Mouse (Mus musculus): ENCODE results near the gene Hras. TPM values are rescaled to one million over a fixed set of nuclear protein-coding genes. Genes with fewer than 3 reads are reported as not detected.

Hras gene
- polyA plus RNA-seq (2014; fragmentation: Nextera tagmentation; extraction: Ambion mirVana), result 91.4 and 91.7 TPM in 2 replicates

DNA sequence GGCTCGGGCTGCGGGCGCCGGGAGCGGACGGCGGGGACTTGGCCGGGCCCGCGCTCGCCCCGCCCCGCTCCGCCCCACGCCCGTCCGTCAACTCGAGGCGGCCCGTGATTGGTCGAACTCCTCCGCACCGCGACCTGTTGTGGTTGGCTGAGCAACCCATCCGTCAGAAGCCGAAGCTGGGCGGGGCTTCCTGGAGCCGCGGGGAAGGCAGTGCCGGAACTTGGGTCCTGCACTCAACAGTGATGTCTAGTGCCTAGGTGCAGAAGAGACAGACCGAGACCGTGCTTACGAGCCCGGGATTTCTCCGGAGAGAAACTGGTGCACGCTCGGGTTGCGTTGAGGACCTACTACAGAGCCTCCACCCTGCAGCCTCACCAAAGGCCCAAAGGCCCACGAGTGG, at the start of gene Hras, which contains the start of gene Lrrc56:
Gene Hras (minus strand): TSS at position 58 of the 400 bp plus-strand sequence.
Gene Lrrc56 (plus strand): TSS at position 210 of the 400 bp plus-strand sequence.
- Histone ChIP-seq H3K4me3 (ENCODE audit: low read depth, low read length) (peak within 1 kb of the TSS; percentile 88), H3K4me2 (ENCODE audit: low read depth, low read length) (peak within 1 kb of the TSS; percentile 87), H3K4me1 (ENCODE audit: control insufficient read depth, insufficient read depth, low read length) (peaks cover 3% of the 10 kb centered on the region; the same call in 1 of the 2 replicates), H3K9me3 (replicated peaks; ENCODE audit: control insufficient read depth, low read length) (no peaks in the 10 kb centered on the region), H3K27ac (replicated peaks; ENCODE audit: low read depth, low read length) (peak within 1 kb of the TSS; percentile 59), H3K36me3 (replicated peaks; ENCODE audit: control insufficient read depth, insufficient read depth, low read depth, low read length) (peaks cover 3% of the 10 kb centered on the region), H3K27me3 (ENCODE audit: control insufficient read depth, insufficient read depth, low read length) (no peaks in the 10 kb centered on the region), H3K9ac (replicated peaks; ENCODE audit: low read length) (peak within 1 kb of the TSS; percentile 88)
- DNase-seq (ENCODE audit: low spot score) (peak; percentile 99), ATAC-seq (replicated peaks; ENCODE audit: insufficient number of reproducible peaks, low FRiP score, low TSS enrichment, low read depth) (peak; percentile 92)
- WGBS, result 0% methylated on average over 26 of the region's 39 CpGs

DNA sequence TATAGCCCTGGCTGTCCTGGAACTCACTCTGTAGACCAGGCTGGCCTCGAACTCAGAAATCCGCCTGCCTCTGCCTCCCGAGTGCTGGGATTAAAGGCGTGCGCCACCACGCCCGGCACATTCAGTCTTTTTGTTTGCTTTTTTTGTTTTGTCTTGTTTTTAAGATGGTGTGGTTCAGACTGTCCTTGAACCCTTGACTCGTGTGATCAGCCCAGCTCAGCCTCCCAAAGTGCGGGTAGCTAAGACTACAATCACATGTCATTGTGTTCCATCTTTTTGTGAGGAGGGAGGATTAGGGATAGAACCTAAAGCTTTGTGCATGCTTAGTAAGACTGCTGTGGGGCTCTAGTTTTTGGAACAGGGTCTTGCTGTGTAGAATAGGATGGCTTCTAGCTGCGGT, 37.7 kb upstream of the Hras start:
- Histone ChIP-seq H3K4me3 (ENCODE audit: low read depth, low read length) (no peak overlapping the region), H3K36me3 (replicated peaks; ENCODE audit: control insufficient read depth, insufficient read depth, low read depth, low read length) (peaks cover 11% of the 10 kb centered on the region), H3K9ac (replicated peaks; ENCODE audit: low read length) (no peak overlapping the region), H3K27ac (replicated peaks; ENCODE audit: low read depth, low read length) (no peak overlapping the region), H3K4me2 (ENCODE audit: low read depth, low read length) (no peak overlapping the region), H3K4me1 (ENCODE audit: control insufficient read depth, insufficient read depth, low read length) (no peaks in the 10 kb centered on the region), H3K27me3 (ENCODE audit: control insufficient read depth, insufficient read depth, low read length) (no peaks in the 10 kb centered on the region), H3K9me3 (replicated peaks; ENCODE audit: control insufficient read depth, low read length) (no peaks in the 10 kb centered on the region)
- DNase-seq (ENCODE audit: low spot score) (no peak), ATAC-seq (replicated peaks; ENCODE audit: insufficient number of reproducible peaks, low FRiP score, low TSS enrichment, low read depth) (no peak)
- WGBS, result 94% methylated on average over 8 of the region's 10 CpGs

DNA sequence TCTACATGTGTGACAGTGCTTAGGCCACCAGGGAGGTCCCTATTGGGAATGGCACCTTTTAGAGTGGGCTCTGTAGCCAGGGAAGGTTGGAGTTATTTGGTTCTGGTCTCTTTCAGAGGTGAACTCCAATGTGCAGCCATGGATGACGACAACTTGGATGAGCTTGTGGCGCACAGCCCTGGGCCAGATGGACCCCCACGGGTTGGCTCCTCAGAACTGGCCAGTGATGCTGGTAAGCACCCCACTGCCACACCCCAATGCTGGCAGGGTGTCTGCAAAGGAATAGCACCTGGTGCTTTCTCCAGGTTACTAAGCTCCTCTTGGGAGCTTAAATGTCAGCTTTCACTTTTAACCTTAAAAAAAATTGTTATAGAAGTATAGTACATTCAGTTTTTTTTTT, 37.3 kb upstream of the Hras start:
- Histone ChIP-seq H3K36me3 (replicated peaks; ENCODE audit: control insufficient read depth, insufficient read depth, low read depth, low read length) (peaks cover 11% of the 10 kb centered on the region), H3K4me3 (ENCODE audit: low read depth, low read length) (no peak overlapping the region), H3K4me2 (ENCODE audit: low read depth, low read length) (no peak overlapping the region), H3K9ac (replicated peaks; ENCODE audit: low read length) (no peak overlapping the region), H3K27me3 (ENCODE audit: control insufficient read depth, insufficient read depth, low read length) (no peaks in the 10 kb centered on the region), H3K4me1 (ENCODE audit: control insufficient read depth, insufficient read depth, low read length) (no peaks in the 10 kb centered on the region), H3K9me3 (replicated peaks; ENCODE audit: control insufficient read depth, low read length) (no peaks in the 10 kb centered on the region), H3K27ac (replicated peaks; ENCODE audit: low read depth, low read length) (no peak overlapping the region)
- DNase-seq (ENCODE audit: low spot score) (no peak), ATAC-seq (replicated peaks; ENCODE audit: insufficient number of reproducible peaks, low FRiP score, low TSS enrichment, low read depth) (no peak)
- 86% methylated on average over 3 of the region's 3 CpGs for whole genome bisulfite sequencing

DNA sequence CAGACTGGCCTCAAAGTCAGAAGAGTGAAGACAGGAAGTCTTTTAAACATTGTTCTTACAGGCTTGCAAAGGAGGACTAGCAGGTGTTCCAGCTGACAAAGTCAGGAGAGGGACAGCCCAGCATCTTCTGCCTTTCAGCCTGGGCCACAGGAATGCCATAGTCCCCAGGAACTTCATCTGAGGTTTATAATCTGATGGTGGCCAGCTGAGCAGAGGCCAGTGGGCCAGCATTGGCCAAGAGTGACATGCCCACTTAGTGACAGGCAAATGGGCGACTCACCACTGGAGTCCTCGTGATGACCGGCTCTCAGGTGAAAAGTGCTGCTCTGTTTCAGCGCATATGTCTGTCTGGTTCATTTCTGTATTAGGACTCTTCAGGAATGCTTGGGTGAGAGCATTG, 36.8 kb upstream of the Hras start:
- Histone ChIP-seq H3K27ac (replicated peaks; ENCODE audit: low read depth, low read length) (no peak overlapping the region), H3K4me3 (ENCODE audit: low read depth, low read length) (no peak overlapping the region), H3K27me3 (ENCODE audit: control insufficient read depth, insufficient read depth, low read length) (no peaks in the 10 kb centered on the region), H3K9me3 (replicated peaks; ENCODE audit: control insufficient read depth, low read length) (no peaks in the 10 kb centered on the region), H3K36me3 (replicated peaks; ENCODE audit: control insufficient read depth, insufficient read depth, low read depth, low read length) (peaks cover 11% of the 10 kb centered on the region), H3K4me1 (ENCODE audit: control insufficient read depth, insufficient read depth, low read length) (no peaks in the 10 kb centered on the region), H3K9ac (replicated peaks; ENCODE audit: low read length) (no peak overlapping the region), H3K4me2 (ENCODE audit: low read depth, low read length) (no peak overlapping the region)
- ATAC-seq (replicated peaks; ENCODE audit: insufficient number of reproducible peaks, low FRiP score, low TSS enrichment, low read depth) (no peak), DNase-seq (ENCODE audit: low spot score) (no peak)
- WGBS, result 94% methylated on average over 4 of the region's 4 CpGs

DNA sequence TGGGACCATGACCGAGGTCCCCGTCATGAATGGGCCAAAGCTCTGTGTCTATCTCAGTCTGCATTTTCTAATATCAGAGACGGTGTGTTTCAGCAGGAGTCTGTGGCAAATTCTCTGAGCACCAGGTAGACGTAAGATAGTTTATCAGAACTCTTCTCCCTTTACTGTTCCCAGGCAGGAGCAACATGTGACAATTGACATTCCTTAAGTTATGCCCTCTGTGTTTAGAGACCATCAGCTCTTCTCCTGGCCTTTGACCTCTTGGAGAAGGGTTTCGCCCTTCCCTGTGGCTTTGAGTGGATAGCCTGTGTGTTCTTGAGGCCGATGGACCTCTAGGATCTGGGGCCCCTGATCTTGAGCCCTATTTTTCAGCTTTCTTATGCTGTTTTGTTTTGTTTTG, 35.9 kb upstream of the Hras start:
- Histone ChIP-seq H3K27ac (replicated peaks; ENCODE audit: low read depth, low read length) (no peak overlapping the region), H3K4me1 (ENCODE audit: control insufficient read depth, insufficient read depth, low read length) (no peaks in the 10 kb centered on the region)
- WGBS, result 50% methylated on average over 6 of the region's 6 CpGs

DNA sequence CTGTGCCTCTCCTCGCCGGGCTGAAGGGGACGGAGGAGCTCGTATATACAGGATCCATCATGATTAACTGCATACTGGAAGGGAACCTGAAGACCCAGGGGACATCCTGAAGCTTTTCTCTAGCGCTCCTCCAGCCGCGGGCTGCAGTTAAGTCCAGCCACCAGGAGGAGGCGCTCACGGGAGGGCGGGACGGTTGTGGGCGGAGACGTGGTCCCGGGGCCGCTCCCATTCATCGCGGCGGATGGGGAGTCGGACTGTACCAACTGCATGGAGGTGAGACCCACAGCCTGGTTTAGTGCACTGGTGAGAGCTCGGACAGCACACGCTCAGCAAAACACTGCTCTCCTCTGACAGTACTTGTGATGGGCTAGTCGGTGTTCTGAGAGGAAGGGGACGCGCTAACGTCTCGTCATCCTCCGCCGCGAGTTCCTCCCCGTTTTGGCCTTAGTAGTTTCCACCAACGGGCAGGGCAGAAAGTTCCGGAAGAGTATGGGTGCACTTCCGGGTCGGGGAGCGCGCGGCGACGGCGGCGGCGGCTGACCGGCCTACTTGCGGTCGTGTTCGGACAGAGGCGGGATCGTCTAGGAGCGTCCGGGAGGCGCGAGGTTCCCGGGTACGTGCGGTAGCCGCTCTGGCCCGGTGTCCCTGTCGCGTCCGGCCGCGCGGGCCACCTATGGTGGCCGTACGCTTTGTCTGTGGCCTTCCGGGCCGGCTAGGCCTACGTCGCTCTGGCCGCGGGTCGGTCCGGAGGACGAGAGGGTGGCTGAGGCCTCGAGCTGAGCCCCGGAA, 34.7 kb upstream of the Hras start, which contains the start of gene Phrf1:
Gene Phrf1 (plus strand): TSS at position 506 of the 789 bp plus-strand sequence.
- H3K4me1 ChIP-seq (ENCODE audit: control insufficient read depth, insufficient read depth, low read length), result no peaks in the 10 kb centered on the region
- DNase-seq (ENCODE audit: low spot score) (peak; percentile 92), ATAC-seq (replicated peaks; ENCODE audit: insufficient number of reproducible peaks, low FRiP score, low TSS enrichment, low read depth) (peak; percentile 89)
- peak within 1 kb of the TSS; percentile 98 for H3K9ac ChIP-seq (replicated peaks; ENCODE audit: low read length)
- H3K36me3 ChIP-seq (replicated peaks; ENCODE audit: control insufficient read depth, insufficient read depth, low read depth, low read length), result peaks cover 9% of the 10 kb centered on the region
- peak within 1 kb of the TSS; percentile 75 for H3K27ac ChIP-seq (replicated peaks; ENCODE audit: low read depth, low read length)
- under 1% methylated on average over 76 of the region's 76 CpGs for WGBS
- no peaks in the 10 kb centered on the region for H3K27me3 ChIP-seq (ENCODE audit: control insufficient read depth, insufficient read depth, low read length)
- peak within 1 kb of the TSS; percentile 100 for H3K4me3 ChIP-seq (ENCODE audit: low read depth, low read length)
- no peaks in the 10 kb centered on the region for H3K9me3 ChIP-seq (replicated peaks; ENCODE audit: control insufficient read depth, low read length)
- peak within 1 kb of the TSS; percentile 89 for H3K4me2 ChIP-seq (ENCODE audit: low read depth, low read length)

More for the DNA sequence above, 35.9 kb upstream of the Hras start:
- Histone ChIP-seq H3K27me3 (ENCODE audit: control insufficient read depth, insufficient read depth, low read length) (no peaks in the 10 kb centered on the region), H3K9me3 (replicated peaks; ENCODE audit: control insufficient read depth, low read length) (no peaks in the 10 kb centered on the region), H3K9ac (replicated peaks; ENCODE audit: low read length) (peak overlapping the region; percentile 98), H3K4me2 (ENCODE audit: low read depth, low read length) (peak overlapping the region; percentile 89), H3K4me3 (ENCODE audit: low read depth, low read length) (peak overlapping the region; percentile 100), H3K36me3 (replicated peaks; ENCODE audit: control insufficient read depth, insufficient read depth, low read depth, low read length) (peaks cover 11% of the 10 kb centered on the region)
- ATAC-seq (replicated peaks; ENCODE audit: insufficient number of reproducible peaks, low FRiP score, low TSS enrichment, low read depth) (no peak), DNase-seq (ENCODE audit: low spot score) (no peak)

DNA sequence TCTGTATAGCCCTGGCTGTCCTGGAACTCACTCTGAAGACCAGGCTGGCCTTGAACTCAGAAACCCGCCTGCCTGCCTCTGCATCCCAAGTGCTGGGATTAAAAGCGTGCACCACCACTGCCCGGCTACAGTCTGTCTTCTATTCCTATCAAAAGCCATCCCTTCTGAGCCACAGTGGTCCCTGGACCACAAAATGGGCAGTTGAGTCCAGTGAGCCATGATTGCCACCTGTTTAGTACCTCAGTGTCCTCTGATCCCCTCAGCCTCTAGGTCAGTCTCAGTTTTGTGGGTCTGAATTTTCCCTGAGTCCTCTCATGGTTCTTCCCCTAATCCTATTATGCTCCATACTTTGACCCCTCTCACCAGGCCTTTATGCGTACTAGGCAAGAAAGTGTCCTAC, 34.0 kb upstream of the Hras start:
- no peak for ATAC-seq (replicated peaks; ENCODE audit: insufficient number of reproducible peaks, low FRiP score, low TSS enrichment, low read depth)
- H3K4me2 ChIP-seq (ENCODE audit: low read depth, low read length), result no peak overlapping the region
- H3K27me3 ChIP-seq (ENCODE audit: control insufficient read depth, insufficient read depth, low read length), result no peaks in the 10 kb centered on the region
- H3K27ac ChIP-seq (replicated peaks; ENCODE audit: low read depth, low read length), result no peak overlapping the region
- no peak overlapping the region for H3K4me3 ChIP-seq (ENCODE audit: low read depth, low read length)
- H3K36me3 ChIP-seq (replicated peaks; ENCODE audit: control insufficient read depth, insufficient read depth, low read depth, low read length), result peaks cover 7% of the 10 kb centered on the region
- no peak overlapping the region for H3K9ac ChIP-seq (replicated peaks; ENCODE audit: low read length)
- H3K9me3 ChIP-seq (replicated peaks; ENCODE audit: control insufficient read depth, low read length), result no peaks in the 10 kb centered on the region
- no peaks in the 10 kb centered on the region for H3K4me1 ChIP-seq (ENCODE audit: control insufficient read depth, insufficient read depth, low read length)
- no peak for DNase-seq (ENCODE audit: low spot score)
- WGBS, result 72% methylated on average over 4 of the region's 4 CpGs

DNA sequence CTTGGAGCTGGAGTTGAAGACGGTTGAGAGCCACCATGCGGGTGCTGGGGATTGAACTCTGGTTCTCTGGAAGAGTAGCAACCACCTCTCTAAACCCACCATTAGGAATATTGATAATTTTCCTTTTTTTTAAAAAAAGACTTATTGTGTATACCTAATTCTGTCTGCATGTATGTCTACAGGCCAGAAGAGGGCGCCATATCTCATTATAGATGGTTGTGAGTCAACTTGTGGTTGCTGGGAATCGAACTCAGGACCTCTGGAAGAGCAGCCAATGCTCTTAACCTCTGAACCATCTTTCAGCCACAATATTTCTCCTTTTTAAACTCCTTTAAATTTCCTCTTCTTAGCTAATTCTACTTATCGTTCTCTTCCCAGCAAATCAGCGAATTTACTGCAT, 32.7 kb upstream of the Hras start:
- H3K9me3 ChIP-seq (replicated peaks; ENCODE audit: control insufficient read depth, low read length), result no peaks in the 10 kb centered on the region
- WGBS, result 79% methylated on average over 6 of the region's 6 CpGs
- H3K4me3 ChIP-seq (ENCODE audit: low read depth, low read length), result no peak overlapping the region
- no peaks in the 10 kb centered on the region for H3K27me3 ChIP-seq (ENCODE audit: control insufficient read depth, insufficient read depth, low read length)
- H3K27ac ChIP-seq (replicated peaks; ENCODE audit: low read depth, low read length), result no peak overlapping the region
- H3K4me2 ChIP-seq (ENCODE audit: low read depth, low read length), result no peak overlapping the region
- no peak overlapping the region for H3K9ac ChIP-seq (replicated peaks; ENCODE audit: low read length)
- ATAC-seq (replicated peaks; ENCODE audit: insufficient number of reproducible peaks, low FRiP score, low TSS enrichment, low read depth), result no peak
- no peak for DNase-seq (ENCODE audit: low spot score)
- no peaks in the 10 kb centered on the region; the same call in 1 of the 2 replicates for H3K36me3 ChIP-seq (replicated peaks; ENCODE audit: control insufficient read depth, insufficient read depth, low read depth, low read length)
- H3K4me1 ChIP-seq (ENCODE audit: control insufficient read depth, insufficient read depth, low read length), result peaks cover 6% of the 10 kb centered on the region; the same call in 1 of the 2 replicates
